Mouse (Mus musculus) lung, adult 2 months (tissue): ENCODE results near the gene Galntl6.

ENCODE experiments used
- CTCF ChIP-seq: fragments of 200-500 bp; IDR thresholded peaks from 2 replicates; pipeline ENCODE4 v1.5.1; 2011; ENCODE audit warnings: mild to moderate bottlenecking, low read length, control low read depth; ENCODE audit not compliant: insufficient read depth
- POLR2A ChIP-seq: fragments of 200-500 bp; IDR thresholded peaks from 2 replicates; pipeline ENCODE4 v1.6.1; 2011; ENCODE audit warnings: low read depth, mild to moderate bottlenecking, control low read depth, low read length, borderline replicate concordance; ENCODE audit errors: extremely low read depth

- no peak for TF ChIP-seq CTCF
- TF ChIP-seq POLR2A, result peak; percentile 36; the same call in 1 of the 2 replicates
Measured at GRCm38 (mm10) chr8:57799797-57800204, 1112.6 kb downstream of the Galntl6 start.
